Mouse (Mus musculus) C2C12 (cell line): ENCODE measurements around the gene Phyhd1.

Experiments
- CEBPB ChIP-seq: IDR thresholded peaks from one replicate; pipeline ENCODE4 v1.6.1; 2011; ENCODE audit warnings: low read depth, mild to moderate bottlenecking, control low read depth, moderate library complexity
- CTCF ChIP-seq: IDR thresholded peaks from one replicate; pipeline ENCODE4 v1.5.1; 2011; ENCODE audit not compliant: control insufficient read depth, insufficient read depth, insufficient read length
- FOSL1 ChIP-seq: IDR thresholded peaks from one replicate; pipeline ENCODE4 v1.8.0; 2011; ENCODE audit warnings: mild to moderate bottlenecking, low read length; ENCODE audit not compliant: poor library complexity, insufficient read depth, severe bottlenecking
- MAX ChIP-seq: IDR thresholded peaks from one replicate; pipeline ENCODE4 v1.6.1; 2011; ENCODE audit warnings: mild to moderate bottlenecking, control low read depth
- MYOD1 ChIP-seq: IDR thresholded peaks from one replicate; pipeline ENCODE4 v1.6.1; 2011; ENCODE audit warnings: low read depth; ENCODE audit not compliant: control insufficient read depth, insufficient read length
- MYOG ChIP-seq: IDR thresholded peaks from one replicate; pipeline ENCODE4 v1.6.1; 2011; ENCODE audit not compliant: control insufficient read depth, insufficient read length; ENCODE audit errors: extremely low read depth
- USF1 ChIP-seq: IDR thresholded peaks from one replicate; pipeline ENCODE4 v1.6.1; 2011; ENCODE audit warnings: low read depth, mild to moderate bottlenecking, control low read depth, moderate library complexity

DNA sequence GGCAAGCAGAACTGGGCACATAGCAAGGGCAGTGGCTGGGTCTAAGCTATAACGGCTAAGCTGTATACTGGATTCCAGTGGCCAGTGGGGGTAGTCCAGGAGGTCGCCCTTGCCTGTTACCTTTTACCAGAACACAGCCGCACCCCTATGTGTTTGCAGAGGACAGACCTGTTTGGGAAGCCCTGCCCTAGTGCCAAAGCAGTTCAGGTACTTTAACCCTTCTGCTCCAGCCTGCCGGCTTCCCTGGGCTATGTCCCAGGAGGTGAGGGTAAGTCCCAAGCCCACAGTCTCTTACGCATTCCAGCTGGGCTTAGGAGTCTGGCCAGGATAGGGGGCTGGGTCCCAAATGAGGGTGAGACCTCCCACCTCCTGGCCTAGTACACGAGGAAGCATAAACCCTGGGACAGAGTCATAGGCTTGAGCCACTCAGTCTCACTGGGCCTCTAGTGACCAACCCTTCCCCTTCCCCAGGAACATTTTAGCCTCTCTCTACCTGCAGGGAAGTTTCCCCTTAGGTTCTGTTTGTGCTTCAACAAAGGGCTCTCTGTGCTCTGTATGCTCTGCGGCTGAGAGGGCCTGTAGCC is 21.3 kb upstream of the Phyhd1 start:
- no peak for TF ChIP-seq CTCF
- no peak for TF ChIP-seq MAX
- TF ChIP-seq USF1, result no peak
- no peak for TF ChIP-seq MYOD1
- no peak for TF ChIP-seq CEBPB
- TF ChIP-seq MYOG, result no peak
- no peak for TF ChIP-seq FOSL1
